Mouse (Mus musculus) heart, postnatal 0 days (tissue): Measurements from ENCODE around the gene Pard3.

Experiments used
- CTCF ChIP-seq: IDR thresholded peaks from 2 replicates; pipeline ENCODE4 v1.5.1; 2016; ENCODE audit warnings: antibody characterized with exemption, control low read depth, low read depth
- EP300 ChIP-seq: IDR thresholded peaks from 2 replicates; pipeline ENCODE4 v1.6.1; 2016; ENCODE audit warnings: antibody characterized with exemption, low read depth

GRCm38 (mm10) chr8:127603062-127603461, 539.4 kb downstream of the Pard3 start:
- TF ChIP-seq CTCF = no peak
- no peak for TF ChIP-seq EP300
